ENCODE assay signal across 8 mouse cellular contexts in genomic region chr3:33799617-33800512, GRCm38 (mm10). TPM values are rescaled to one million over a fixed set of nuclear protein-coding genes. Genes with fewer than 3 reads are reported as not detected.
A peak's percentile ranks its signal among the peaks of the same experiment; 100 is the strongest.
DNase-seq lines count a peak whose midpoint lies in the region; ATAC-seq and TF ChIP-seq lines count a peak whose summit lies in the region.

Ttc14 (plus strand) TSS chr3:33799832.

- peak within 1 kb of the TSS; percentile 94 for H3K9ac ChIP-seq in ES-Bruce4 (ENCODE audit: low read depth, poor library complexity, severe bottlenecking)
- H3K9ac ChIP-seq in forebrain, embryonic 13.5 days, result peak within 1 kb of the TSS; percentile 97
- H3K9ac ChIP-seq in liver, postnatal 0 days (replicated peaks), result peak within 1 kb of the TSS; percentile 99
- peak within 1 kb of the TSS; percentile 97 for H3K9ac ChIP-seq in neural tube, embryonic 14.5 days (replicated peaks; ENCODE audit: low read depth, low read length)

- H3K4me1 ChIP-seq in ES-Bruce4 (ENCODE audit: control insufficient read depth, insufficient read depth, low read length), result no peaks in the 10 kb centered on the region
- H3K4me1 ChIP-seq in forebrain, embryonic 13.5 days, result peaks cover 8% of the 10 kb centered on the region
- H3K4me1 ChIP-seq in liver, postnatal 0 days (ENCODE audit: insufficient read depth), result peaks cover 6% of the 10 kb centered on the region; the same call in 1 of the 2 replicates
- peaks cover 9% of the 10 kb centered on the region; the same call in 1 of the 2 replicates for H3K4me1 ChIP-seq in neural tube, embryonic 14.5 days (ENCODE audit: control insufficient read depth, insufficient read depth, low read length)

- H3K9me3 ChIP-seq in ES-Bruce4 (replicated peaks; ENCODE audit: control insufficient read depth, insufficient read depth, low read length, poor library complexity, severe bottlenecking), result no peaks in the 10 kb centered on the region
- no peaks in the 10 kb centered on the region for H3K9me3 ChIP-seq in forebrain, embryonic 13.5 days (replicated peaks)
- no peaks in the 10 kb centered on the region for H3K9me3 ChIP-seq in liver, postnatal 0 days (ENCODE audit: low read length)
- no peaks in the 10 kb centered on the region for H3K9me3 ChIP-seq in neural tube, embryonic 14.5 days (ENCODE audit: control insufficient read depth, low read length)

- peak within 1 kb of the TSS; percentile 76 for H3K4me2 ChIP-seq in forebrain, embryonic 13.5 days
- H3K4me2 ChIP-seq in liver, postnatal 0 days (ENCODE audit: low read depth, low read length), result peak within 1 kb of the TSS; percentile 85
- peak within 1 kb of the TSS; percentile 63 for H3K4me2 ChIP-seq in neural tube, embryonic 14.5 days (ENCODE audit: low read depth, low read length)

- TF ChIP-seq POLR2A in ES-Bruce4 (IDR thresholded peaks at IDR 0.05; ENCODE audit: insufficient read depth, low read length), result peak; percentile 45

- peak; percentile 97 for ATAC-seq in cerebellum, adult (ENCODE audit: insufficient number of reproducible peaks, low FRiP score, low TSS enrichment)
- peak; percentile 100 for ATAC-seq in forebrain, embryonic 13.5 days
- ATAC-seq in liver, postnatal 0 days, result peak; percentile 99
- peak; percentile 100 for ATAC-seq in neural tube, embryonic 14.5 days (ENCODE audit: low read depth)

- peak; percentile 99 to 100 for DNase-seq in heart, postnatal 10 days
- peak; percentile 88 for DNase-seq in large intestine, adult 2 months (ENCODE audit: low read depth, low spot score)
- DNase-seq in liver, postnatal 0 days, result peak; percentile 98
- peak; percentile 98 for DNase-seq in testis, postnatal 10 days (ENCODE audit: low spot score)

- peak within 1 kb of the TSS; percentile 80 for H3K27ac ChIP-seq in ES-Bruce4 (ENCODE audit: insufficient read depth, low read length)
- peak within 1 kb of the TSS; percentile 98 for H3K27ac ChIP-seq in forebrain, embryonic 13.5 days
- H3K27ac ChIP-seq in liver, postnatal 0 days (ENCODE audit: low read depth), result peak within 1 kb of the TSS; percentile 100
- H3K27ac ChIP-seq in neural tube, embryonic 14.5 days (ENCODE audit: low read depth, low read length), result peak within 1 kb of the TSS; percentile 99

- WGBS in forebrain, embryonic 13.5 days, result under 1% methylated on average over 90 of the region's 90 CpGs
- 1% methylated on average over 90 of the region's 90 CpGs for WGBS in large intestine, adult 2 months
- WGBS in liver, postnatal 0 days (ENCODE audit: insufficient replicate concordance), result under 1% methylated on average over 85 of the region's 90 CpGs
- under 1% methylated on average over 88 of the region's 90 CpGs for WGBS in neural tube, embryonic 14.5 days

- intact Hi-C loops in heart, postnatal 10 days (cut with DNase I), result loop anchor here (5.0 to 10.0 kb wide), 3 partner anchors 217 to 655 kb away; partner anchors contain the start of genes Fxr1 and Pex5l

- no peak for TF ChIP-seq CTCF in ES-Bruce4 (IDR thresholded peaks at IDR 0.05; ENCODE audit: low read depth, low read length)
- TF ChIP-seq CTCF in liver, postnatal 0 days (IDR thresholded peaks at IDR 0.05; ENCODE audit: low read depth), result peak; percentile 59

- TF ChIP-seq EP300 in ES-Bruce4 (IDR thresholded peaks at IDR 0.05; ENCODE audit: insufficient read depth, low read depth, low read length), result 0 out of 2 replicates have a peak, but pooled peaks have one; percentile 17
- peak; percentile 81 for TF ChIP-seq EP300 in liver, postnatal 0 days (IDR thresholded peaks at IDR 0.05; ENCODE audit: low read depth)

- H3K4me3 ChIP-seq in ES-Bruce4 (ENCODE audit: low read depth, low read length), result peak within 1 kb of the TSS; percentile 93
- peak within 1 kb of the TSS; percentile 96 for H3K4me3 ChIP-seq in forebrain, embryonic 13.5 days
- H3K4me3 ChIP-seq in liver, postnatal 0 days (ENCODE audit: low read depth, low read length), result peak within 1 kb of the TSS; percentile 100
- peak within 1 kb of the TSS; percentile 99 for H3K4me3 ChIP-seq in neural tube, embryonic 14.5 days (ENCODE audit: low read depth, low read length)

- H3K27me3 ChIP-seq in ES-Bruce4 (ENCODE audit: control insufficient read depth, insufficient read depth, low read length, poor library complexity, severe bottlenecking), result no peaks in the 10 kb centered on the region
- no peaks in the 10 kb centered on the region for H3K27me3 ChIP-seq in forebrain, embryonic 13.5 days
- H3K27me3 ChIP-seq in liver, postnatal 0 days (ENCODE audit: insufficient read depth, low read length), result no peaks in the 10 kb centered on the region
- no peaks in the 10 kb centered on the region for H3K27me3 ChIP-seq in neural tube, embryonic 14.5 days (ENCODE audit: control insufficient read depth, insufficient read depth, low read length)

- peaks cover 13% of the 10 kb centered on the region for H3K36me3 ChIP-seq in ES-Bruce4 (ENCODE audit: control insufficient read depth, insufficient read depth, low read length, poor library complexity, severe bottlenecking)
- H3K36me3 ChIP-seq in forebrain, embryonic 13.5 days (ENCODE audit: poor library complexity, severe bottlenecking), result peaks cover 10% of the 10 kb centered on the region
- H3K36me3 ChIP-seq in liver, postnatal 0 days (replicated peaks; ENCODE audit: insufficient read depth, low read length), result peaks cover 12% of the 10 kb centered on the region
- H3K36me3 ChIP-seq in neural tube, embryonic 14.5 days (ENCODE audit: control insufficient read depth, insufficient read depth, low read length), result peaks cover 2% of the 10 kb centered on the region; the same call in 1 of the 2 replicates

RNA-seq across cellular contexts. Expression of gene Ttc14, which starts in this region (rescaled TPM):
- 46.6 and 53.0 TPM in 2 replicates for polyA plus RNA-seq in ES-Bruce4 (2011; ENCODE audit: insufficient read depth, insufficient read length, low read depth, missing spikeins)
- polyA plus RNA-seq in forebrain, embryonic 13.5 days (2015; fragmentation: Nextera tagmentation; extraction: Ambion mirVana), result 68.3 and 69.4 TPM in 2 replicates
- 10 to 100 TPM; 27.2 to 28.9 TPM for total RNA-seq in heart, postnatal 10 days (2021)
- 3.0 and 7.9 TPM in 2 replicates for polyA plus RNA-seq in large intestine, adult 2 months (2012; rRNA removed)
- polyA plus RNA-seq in liver, postnatal 0 days (2015; fragmentation: Nextera tagmentation; extraction: Ambion mirVana), result 21.1 and 25.5 TPM in 2 replicates
- polyA plus RNA-seq in neural tube, embryonic 14.5 days (2014; fragmentation: Nextera tagmentation; extraction: Ambion mirVana), result 77.1 and 95.7 TPM in 2 replicates

Comparison
In these comparisons a context has a peak if more than half of its experiments do, and no peak if none do; other contexts are left out.
1. Peak in every context shown above with its lines: DNase-seq, ATAC-seq, H3K4me3 ChIP-seq and H3K27ac ChIP-seq.